Mouse (Mus musculus) neural tube, embryonic 13.5 days (tissue): ENCODE data around the gene Bex6. TPM values are rescaled to one million over a fixed set of nuclear protein-coding genes. Genes with fewer than 3 reads are reported as not detected.
A peak's percentile ranks its signal among the peaks of the same experiment; 100 is the strongest.

ENCODE experiments used
- ATAC-seq: fragments of 200-750 bp; cut with Nextera tagmentation; 2 replicates; pipeline ENCODE4 v1.8.0; 2017; ENCODE audit warnings: low read depth, mild to moderate bottlenecking, moderate TSS enrichment, moderate library complexity
- H3K27ac ChIP-seq: fragments of 300-500 bp; sonication (generic); replicated peaks from 2 replicates; pipeline ENCODE4 v1.5.1; 2015; ENCODE audit warnings: moderate library complexity, mild to moderate bottlenecking, inconsistent platforms
- H3K27me3 ChIP-seq: fragments of 300-500 bp; sonication (generic); 2 replicates; pipeline ENCODE4 v1.6.1; 2015; ENCODE audit warnings: mild to moderate bottlenecking, inconsistent platforms
- H3K36me3 ChIP-seq: fragments of 300-500 bp; sonication (generic); 2 replicates; pipeline ENCODE4 v1.6.1; 2015; ENCODE audit warnings: mild to moderate bottlenecking, inconsistent platforms
- H3K4me1 ChIP-seq: fragments of 300-500 bp; sonication (generic); replicated peaks from 2 replicates; pipeline ENCODE4 v1.6.1; 2015; ENCODE audit warnings: inconsistent platforms
- H3K4me2 ChIP-seq: fragments of 300-500 bp; sonication (generic); 2 replicates; pipeline ENCODE4 v1.6.1; 2015; ENCODE audit warnings: inconsistent platforms, mild to moderate bottlenecking, moderate library complexity
- H3K4me3 ChIP-seq: fragments of 300-500 bp; sonication (generic); 2 replicates; pipeline ENCODE4 v1.5.1; 2015; ENCODE audit warnings: mild to moderate bottlenecking, inconsistent platforms
- H3K9ac ChIP-seq: fragments of 300-500 bp; sonication (generic); 2 replicates; pipeline ENCODE4 v1.6.1; 2015; ENCODE audit warnings: moderate library complexity, mild to moderate bottlenecking, inconsistent platforms
- H3K9me3 ChIP-seq: fragments of 300-500 bp; sonication (generic); 2 replicates; pipeline ENCODE4 v1.6.1; 2016; ENCODE audit warnings: inconsistent platforms
- WGBS: fragments of 180-500 bp; shearing (Covaris S2); methylation state at CpG from one replicate; pipeline ENCODE4 v1.1.7; 2015; 5-methylcytosine and 5-hydroxymethylcytosine counted together
- polyA plus RNA-seq: library from polyadenylated mRNA; unstranded; fragments of >200 nt; fragmentation: Nextera tagmentation; extraction: Ambion mirVana; gene quantifications from 2 replicates; pipeline ENCODE4 v1.2.1, GENCODE M21; 2015

Bex6 gene
- polyA plus RNA-seq, 1 experiment from 2014 or later: not detected

GRCm38 (mm10) chr16:32158966-32159365 lies 20.7 kb upstream of the Bex6 start:
- Histone ChIP-seq H3K36me3 (no peaks in the 10 kb centered on the region), H3K9ac (no peak overlapping the region), H3K9me3 (no peaks in the 10 kb centered on the region), H3K27ac (no peak overlapping the region), H3K4me1 (peaks cover 19% of the 10 kb centered on the region), H3K4me2 (no peak overlapping the region), H3K4me3 (no peak overlapping the region), H3K27me3 (no peaks in the 10 kb centered on the region)
- WGBS: 94% methylated on average over 3 of the region's 3 CpGs
- no peak for ATAC-seq

- no peak overlapping the region for H3K4me2 ChIP-seq
- no peak for ATAC-seq
- peaks cover 9% of the 10 kb centered on the region for H3K4me1 ChIP-seq
- 90% methylated on average over 9 of the region's 9 CpGs for WGBS
- H3K9ac ChIP-seq: no peak overlapping the region
- H3K4me3 ChIP-seq: no peak overlapping the region
- H3K9me3 ChIP-seq: no peaks in the 10 kb centered on the region
- H3K27me3 ChIP-seq: peaks cover 17% of the 10 kb centered on the region
- no peak overlapping the region for H3K27ac ChIP-seq
- no peaks in the 10 kb centered on the region for H3K36me3 ChIP-seq
Measured at GRCm38 (mm10) chr16:32160742-32161323, 18.8 kb upstream of the Bex6 start.

GRCm38 (mm10) chr16:32163392-32163791 lies 16.2 kb upstream of the Bex6 start:
- Histone ChIP-seq H3K9ac (no peak overlapping the region), H3K27ac (no peak overlapping the region), H3K4me2 (no peak overlapping the region), H3K36me3 (no peaks in the 10 kb centered on the region), H3K9me3 (no peaks in the 10 kb centered on the region), H3K27me3 (peaks cover 21% of the 10 kb centered on the region), H3K4me1 (peaks cover 8% of the 10 kb centered on the region), H3K4me3 (no peak overlapping the region)
- no peak for ATAC-seq
- 86% methylated on average over 4 of the region's 4 CpGs for WGBS

- whole genome bisulfite sequencing: 87% methylated on average over 5 of the region's 5 CpGs
- Histone ChIP-seq H3K27ac (no peak overlapping the region), H3K36me3 (no peaks in the 10 kb centered on the region), H3K4me3 (no peak overlapping the region), H3K9ac (no peak overlapping the region), H3K4me1 (peaks cover 8% of the 10 kb centered on the region), H3K4me2 (0 out of 2 replicates have a peak overlapping the region, but pooled peaks have one; percentile 0), H3K9me3 (no peaks in the 10 kb centered on the region), H3K27me3 (peaks cover 21% of the 10 kb centered on the region)
- no peak for ATAC-seq
Measured at GRCm38 (mm10) chr16:32163891-32164290, 15.7 kb upstream of the Bex6 start.

- Histone ChIP-seq H3K9me3 (no peaks in the 10 kb centered on the region), H3K4me3 (peak overlapping the region; percentile 36; the same call in 1 of the 2 replicates), H3K27ac (no peak overlapping the region), H3K27me3 (peaks cover 21% of the 10 kb centered on the region), H3K9ac (0 out of 2 replicates have a peak overlapping the region, but pooled peaks have one; percentile 17), H3K4me2 (peak overlapping the region; percentile 63), H3K4me1 (peaks cover 8% of the 10 kb centered on the region), H3K36me3 (no peaks in the 10 kb centered on the region)
- no peak for ATAC-seq
- 77% methylated on average over 19 of the region's 19 CpGs for WGBS
Measured at GRCm38 (mm10) chr16:32164396-32165027, 15.1 kb upstream of the Bex6 start.

GRCm38 (mm10) chr16:32165281-32165821 lies 14.3 kb upstream of the Bex6 start, which contains the start of gene Nrros:
Nrros (minus strand) TSS chr16:32165594.
- peak within 1 kb of the TSS; percentile 63 for H3K4me2 ChIP-seq
- 2% methylated on average over 25 of the region's 25 CpGs for WGBS
- peak within 1 kb of the TSS; percentile 69 for H3K9ac ChIP-seq
- ATAC-seq: no peak
- peaks cover 8% of the 10 kb centered on the region for H3K4me1 ChIP-seq
- H3K36me3 ChIP-seq: no peaks in the 10 kb centered on the region
- peak within 1 kb of the TSS; percentile 36 for H3K4me3 ChIP-seq
- no peak within 1 kb of the TSS for H3K27ac ChIP-seq
- no peaks in the 10 kb centered on the region for H3K9me3 ChIP-seq
- H3K27me3 ChIP-seq: peaks cover 21% of the 10 kb centered on the region

- H3K27me3 ChIP-seq: peaks cover 21% of the 10 kb centered on the region
- no peak overlapping the region for H3K9ac ChIP-seq
- WGBS: 85% methylated on average over 4 of the region's 4 CpGs
- no peak overlapping the region for H3K4me2 ChIP-seq
- H3K4me1 ChIP-seq: peaks cover 8% of the 10 kb centered on the region
- no peaks in the 10 kb centered on the region for H3K9me3 ChIP-seq
- H3K4me3 ChIP-seq: no peak overlapping the region
- H3K36me3 ChIP-seq: no peaks in the 10 kb centered on the region
- ATAC-seq: no peak
- H3K27ac ChIP-seq: no peak overlapping the region
Measured at GRCm38 (mm10) chr16:32167819-32168545, 11.6 kb upstream of the Bex6 start.

- no peak overlapping the region for H3K9ac ChIP-seq
- no peaks in the 10 kb centered on the region for H3K9me3 ChIP-seq
- no peak for ATAC-seq
- H3K4me1 ChIP-seq: no peaks in the 10 kb centered on the region
- no peak overlapping the region for H3K4me3 ChIP-seq
- H3K27ac ChIP-seq: no peak overlapping the region
- no peak overlapping the region for H3K4me2 ChIP-seq
- 91% methylated on average over 5 of the region's 5 CpGs for WGBS
- H3K27me3 ChIP-seq: 0 out of 2 replicates have a peak, but pooled peaks cover under 1% of the 10 kb centered on the region
- no peaks in the 10 kb centered on the region for H3K36me3 ChIP-seq
Measured at GRCm38 (mm10) chr16:32171031-32171731, 8.4 kb upstream of the Bex6 start.

- H3K4me2 ChIP-seq: no peak overlapping the region
- 83% methylated on average over 9 of the region's 11 CpGs for WGBS
- no peaks in the 10 kb centered on the region for H3K27me3 ChIP-seq
- H3K9me3 ChIP-seq: no peaks in the 10 kb centered on the region
- H3K36me3 ChIP-seq: no peaks in the 10 kb centered on the region
- H3K9ac ChIP-seq: no peak overlapping the region
- ATAC-seq: no peak
- H3K4me1 ChIP-seq: peaks cover 4% of the 10 kb centered on the region; the same call in 1 of the 2 replicates
- H3K27ac ChIP-seq: no peak overlapping the region
- no peak overlapping the region for H3K4me3 ChIP-seq
Measured at GRCm38 (mm10) chr16:32173401-32173800, 6.2 kb upstream of the Bex6 start.

GRCm38 (mm10) chr16:32174340-32175005 lies 5.2 kb upstream of the Bex6 start:
- Histone ChIP-seq H3K9me3 (no peaks in the 10 kb centered on the region), H3K27ac (no peak overlapping the region), H3K27me3 (no peaks in the 10 kb centered on the region), H3K4me3 (no peak overlapping the region), H3K4me1 (peaks cover 4% of the 10 kb centered on the region; the same call in 1 of the 2 replicates), H3K4me2 (no peak overlapping the region), H3K9ac (no peak overlapping the region), H3K36me3 (no peaks in the 10 kb centered on the region)
- ATAC-seq: no peak
- WGBS: 87% methylated on average over 8 of the region's 8 CpGs

GRCm38 (mm10) chr16:32175029-32175428 lies 4.6 kb upstream of the Bex6 start:
- Histone ChIP-seq H3K9ac (no peak overlapping the region), H3K27me3 (no peaks in the 10 kb centered on the region), H3K4me1 (peaks cover 4% of the 10 kb centered on the region; the same call in 1 of the 2 replicates), H3K4me3 (no peak overlapping the region), H3K9me3 (no peaks in the 10 kb centered on the region), H3K27ac (no peak overlapping the region), H3K4me2 (no peak overlapping the region), H3K36me3 (no peaks in the 10 kb centered on the region)
- ATAC-seq: no peak
- WGBS: 94% methylated on average over 4 of the region's 4 CpGs
